Mouse (Mus musculus): Measurements from ENCODE around the gene Tnik.

DNA sequence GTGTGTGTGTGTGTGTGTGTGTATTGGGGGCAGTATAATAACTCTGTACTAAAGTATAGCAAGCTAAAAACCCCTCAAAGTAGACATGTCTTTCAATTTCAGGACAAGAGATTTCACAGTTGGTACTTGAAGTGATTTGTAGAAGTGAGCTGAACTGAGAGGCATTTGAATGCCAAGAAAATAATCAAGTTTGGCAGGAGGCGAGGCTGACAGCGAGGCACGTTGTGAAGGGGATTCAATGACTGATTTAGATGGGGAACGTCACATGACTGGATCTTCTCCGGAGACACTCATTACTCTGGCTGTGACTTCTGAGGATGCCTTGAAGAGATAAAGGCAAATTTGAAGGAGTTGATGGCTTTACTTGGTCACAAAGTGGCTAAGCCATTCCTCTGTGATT lies 69.3 kb downstream of the Tnik start:
- no peak for TF ChIP-seq TAL1 (IDR thresholded peaks at IDR 0.05; ENCODE audit: low read length)
- TF ChIP-seq GATA1 (IDR thresholded peaks at IDR 0.05; ENCODE audit: low read length): no peak

Data from erythroblast, embryonic 14.5 days (primary cell).